Mouse (Mus musculus) ES-E14 (cell line): ENCODE results near the gene Phb2. TPM values are rescaled to one million over a fixed set of nuclear protein-coding genes. Genes with fewer than 3 reads are reported as not detected.
A peak's percentile ranks its signal among the peaks of the same experiment; 100 is the strongest.

Experiments used
- DNase-seq: peaks from one replicate; pipeline ENCODE4 v3.0.0-alpha.2; 2013; ENCODE audit warnings: low read depth, low spot score
- H3K27ac ChIP-seq: 2 replicates; pipeline ENCODE4 v1.5.1; 2012; ENCODE audit warnings: low read depth, mild to moderate bottlenecking, low read length, moderate library complexity, mixed read lengths; ENCODE audit not compliant: poor library complexity, insufficient read depth, severe bottlenecking
- H3K36me3 ChIP-seq: 2 replicates; pipeline ENCODE4 v1.6.1; 2012; ENCODE audit warnings: mild to moderate bottlenecking, low read length, moderate library complexity, mixed read lengths; ENCODE audit not compliant: control insufficient read depth, poor library complexity, insufficient read depth, severe bottlenecking
- H3K4me1 ChIP-seq, 2 experiments: fragments of 150-350 bp in 1 of 2; sonication (generic) in 1 of 2; 2 replicates each; pipeline ENCODE4 v1.6.1; 2012; ENCODE audit warnings: low read length in 2 of 2, mild to moderate bottlenecking in 1 of 2, mixed read lengths in 1 of 2; ENCODE audit not compliant: control insufficient read depth in 2 of 2, insufficient read depth in 2 of 2, poor library complexity in 1 of 2
- H3K4me3 ChIP-seq, 2 experiments: fragments of 150-350 bp in 1 of 2; sonication (generic) in 1 of 2; 2 replicates each; pipeline ENCODE4 v1.5.1; 2012; ENCODE audit warnings: low read length in 2 of 2, low read depth in 1 of 2, mild to moderate bottlenecking in 1 of 2, mixed read lengths in 1 of 2; ENCODE audit not compliant: insufficient read depth in 1 of 2, poor library complexity in 1 of 2, severe bottlenecking in 1 of 2
- H3K9ac ChIP-seq: 2 replicates; pipeline ENCODE4 v1.6.1; 2012; ENCODE audit warnings: low read depth, mild to moderate bottlenecking, low read length, mixed read lengths; ENCODE audit not compliant: poor library complexity, insufficient read depth, severe bottlenecking
- H3K9me3 ChIP-seq: fragments of 150-350 bp; sonication (generic); 2 replicates; pipeline ENCODE4 v1.6.1; 2012; ENCODE audit warnings: low read depth, mild to moderate bottlenecking, low read length; ENCODE audit not compliant: control insufficient read depth, insufficient read depth
- CHD2 ChIP-seq: IDR thresholded peaks from 2 replicates; pipeline ENCODE4 v1.6.1; 2014; ENCODE audit warnings: mild to moderate bottlenecking, low read depth, low read length, inconsistent platforms
- HCFC1 ChIP-seq: IDR thresholded peaks from 2 replicates; pipeline ENCODE4 v1.6.1; 2012; ENCODE audit warnings: low read length, inconsistent platforms, borderline replicate concordance; ENCODE audit not compliant: insufficient read depth
- MAFK ChIP-seq: IDR thresholded peaks from 2 replicates; pipeline ENCODE4 v1.6.1; 2014; ENCODE audit warnings: mild to moderate bottlenecking, low read depth, low read length, inconsistent platforms; ENCODE audit not compliant: insufficient read depth
- ZC3H11A ChIP-seq: IDR thresholded peaks from 2 replicates; pipeline ENCODE4 v1.6.1; 2012; ENCODE audit warnings: low read depth, mild to moderate bottlenecking, inconsistent platforms, low read length, borderline replicate concordance
- ZNF384 ChIP-seq: IDR thresholded peaks from 2 replicates; pipeline ENCODE4 v1.6.1; 2012; ENCODE audit warnings: low read depth, low read length, inconsistent platforms
- in situ Hi-C, 2 experiments: fragments of 600-800 bp; cut with MboI; formaldehyde crosslinking; loops; one replicate each; pipeline ENCODE4 v1.15.1; 2025; ENCODE audit warnings: low sequenced_read_pairs in 2 of 2, inconsistent platforms in 1 of 2; ENCODE audit not compliant: unreplicated experiment in 2 of 2
- total RNA-seq: library from RNA; depleted of rRNA; stranded (reverse); fragments of 300-350 nt; gene quantifications from 2 replicates; pipeline ENCODE4 v1.2.3, GENCODE M21; 2012

Gene Phb2
- total RNA-seq, 1 experiment: 530 TPM

GRCm38 (mm10) chr6:124723541-124723940, 11.4 kb downstream of the Phb2 start:
- Histone ChIP-seq H3K4me1 (peaks cover 0 to 8% of the 10 kb centered on the region in 2 experiments; a peak in 2 of 4 replicates), H3K9me3 (no peaks in the 10 kb centered on the region), H3K36me3 (no peaks in the 10 kb centered on the region), H3K9ac (no peak overlapping the region), H3K4me3 (no peak overlapping the region), H3K27ac (no peak overlapping the region)
- in situ Hi-C loops: no loop called here
- no peak for DNase-seq
- TF ChIP-seq ZNF384 (no peak), HCFC1 (no peak), MAFK (no peak), CHD2 (no peak), ZC3H11A (no peak)

GRCm38 (mm10) chr6:124724472-124724871, 12.3 kb downstream of the Phb2 start:
- Histone ChIP-seq H3K27ac (no peak overlapping the region), H3K4me3 (no peak overlapping the region), H3K9ac (no peak overlapping the region), H3K9me3 (no peaks in the 10 kb centered on the region), H3K36me3 (no peaks in the 10 kb centered on the region; the same call in 1 of the 2 replicates), H3K4me1 (peaks cover 0 to 2% of the 10 kb centered on the region in 2 experiments; a peak in 1 of 4 replicates)
- TF ChIP-seq MAFK: peak; percentile 86
- no peak for TF ChIP-seq ZNF384
- no peak for DNase-seq
- in situ Hi-C loops: no loop called here

- Histone ChIP-seq H3K4me3 (no peak overlapping the region), H3K27ac (no peak overlapping the region), H3K36me3 (no peaks in the 10 kb centered on the region; the same call in 1 of the 2 replicates), H3K4me1 (peaks cover 0 to 16% of the 10 kb centered on the region in 2 experiments; a peak in 2 of 4 replicates), H3K9ac (no peak overlapping the region), H3K9me3 (no peaks in the 10 kb centered on the region)
- DNase-seq: no peak
- TF ChIP-seq ZNF384 (no peak), ZC3H11A (no peak), MAFK (no peak), HCFC1 (no peak), CHD2 (no peak)
- in situ Hi-C loops: no loop called here
These were observed 16.5 kb downstream of the Phb2 start for GRCm38 (mm10) chr6:124728621-124729020.

GRCm38 (mm10) chr6:124729850-124730705, 17.9 kb downstream of the Phb2 start:
- Histone ChIP-seq H3K9ac (no peak overlapping the region), H3K4me1 (peaks cover 0 to 19% of the 10 kb centered on the region in 2 experiments; a peak in 2 of 4 replicates)
- TF ChIP-seq ZNF384 (no peak), CHD2 (no peak), MAFK (no peak), HCFC1 (no peak), ZC3H11A (no peak)

GRCm38 (mm10) chr6:124731038-124731437, 18.9 kb downstream of the Phb2 start:
- no peak overlapping the region for H3K9ac ChIP-seq
- H3K9me3 ChIP-seq: no peaks in the 10 kb centered on the region
- no peak for DNase-seq
- H3K36me3 ChIP-seq: no peaks in the 10 kb centered on the region; the same call in 1 of the 2 replicates
- H3K4me3 ChIP-seq: no peak overlapping the region
- peaks cover 0 to 19% of the 10 kb centered on the region in 2 experiments; a peak in 2 of 4 replicates for H3K4me1 ChIP-seq
- no peak for TF ChIP-seq MAFK
- TF ChIP-seq ZNF384: no peak
- no peak for TF ChIP-seq CHD2
- TF ChIP-seq HCFC1: no peak
- TF ChIP-seq ZC3H11A: no peak
- in situ Hi-C loops: no loop called here
- no peak overlapping the region for H3K27ac ChIP-seq

More at GRCm38 (mm10) chr6:124729850-124730705, 17.9 kb downstream of the Phb2 start:
- no peak overlapping the region for H3K27ac ChIP-seq
- H3K4me3 ChIP-seq: no peak overlapping the region
- no peaks in the 10 kb centered on the region; the same call in 1 of the 2 replicates for H3K36me3 ChIP-seq
- DNase-seq: no peak
- in situ Hi-C loops: no loop called here
- no peaks in the 10 kb centered on the region for H3K9me3 ChIP-seq
